Mouse (Mus musculus) left cerebral cortex, adult 18-20 months (tissue): ENCODE measurements around the gene Uvssa. TPM values are rescaled to one million over a fixed set of nuclear protein-coding genes. Genes with fewer than 3 reads are reported as not detected.

ENCODE experiments used
- DNase-seq, 2 experiments: peaks; one replicate each; pipeline ENCODE4 v3.0.0; 2021 to 2022; ENCODE audit warnings: low spot score in 2 of 2, mixed read lengths in 1 of 2
- total RNA-seq, 2 experiments: library from RNA; stranded (reverse); gene quantifications; 2 replicates each; pipeline ENCODE4 v1.2.3; 2021

Uvssa gene
- total RNA-seq, 2 experiments from 2014 or later = 5.6 to 5.9 TPM

DNA sequence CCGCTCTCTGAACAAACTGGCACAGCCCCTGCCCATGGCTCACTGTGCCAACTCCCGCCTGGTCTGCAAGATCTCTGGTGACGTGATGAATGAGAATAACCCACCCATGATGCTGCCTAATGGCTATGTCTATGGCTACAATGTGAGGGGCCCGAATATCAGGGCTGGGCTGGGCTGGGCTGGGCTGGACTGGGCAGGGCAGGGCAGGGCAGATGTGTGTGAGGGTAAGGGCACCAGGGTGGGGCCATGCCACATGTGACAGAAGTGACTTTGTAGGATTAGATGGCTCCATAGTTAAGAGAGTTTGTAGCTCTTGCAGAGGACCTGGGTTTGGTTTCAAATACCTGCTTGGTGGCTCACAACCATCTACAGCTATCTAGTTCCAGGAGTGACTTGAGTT lies 6.7 kb upstream of the Uvssa start:
- no peak for DNase-seq

DNA sequence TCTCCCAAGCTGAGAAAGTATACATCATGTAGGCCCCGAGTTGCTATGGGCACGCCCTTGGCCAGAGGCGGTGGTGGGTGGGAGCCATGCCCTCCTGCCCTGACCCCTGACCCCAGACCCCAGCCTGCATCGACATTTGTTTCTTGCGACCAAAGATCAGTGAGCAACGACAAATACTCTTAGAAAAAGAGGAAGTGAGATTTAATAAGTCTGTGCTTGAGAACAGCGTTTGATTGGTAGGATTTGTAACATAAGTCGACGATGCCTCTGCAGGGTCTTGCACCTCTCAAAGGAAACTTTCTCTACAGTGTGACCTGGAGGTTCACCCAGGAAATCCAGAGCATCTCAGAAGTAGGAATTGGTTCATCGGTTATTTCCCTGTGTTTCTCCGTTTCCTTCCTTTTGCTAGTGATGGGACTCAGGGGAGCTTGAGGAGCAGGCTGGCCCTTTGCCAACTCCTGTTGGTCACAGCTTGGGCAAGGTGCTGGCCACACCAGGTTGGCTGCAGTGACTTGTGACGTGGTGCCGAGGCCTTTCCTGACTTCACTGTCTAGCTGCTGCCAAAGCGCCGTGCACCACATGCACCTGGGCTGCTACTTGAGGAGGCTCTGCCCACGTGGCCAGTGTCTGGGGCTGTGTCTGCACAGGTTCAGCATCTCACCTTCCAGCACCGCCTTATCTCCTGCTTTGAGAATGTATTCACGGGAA lies 5.9 kb upstream of the Uvssa start:
- DNase-seq = no peak

DNA sequence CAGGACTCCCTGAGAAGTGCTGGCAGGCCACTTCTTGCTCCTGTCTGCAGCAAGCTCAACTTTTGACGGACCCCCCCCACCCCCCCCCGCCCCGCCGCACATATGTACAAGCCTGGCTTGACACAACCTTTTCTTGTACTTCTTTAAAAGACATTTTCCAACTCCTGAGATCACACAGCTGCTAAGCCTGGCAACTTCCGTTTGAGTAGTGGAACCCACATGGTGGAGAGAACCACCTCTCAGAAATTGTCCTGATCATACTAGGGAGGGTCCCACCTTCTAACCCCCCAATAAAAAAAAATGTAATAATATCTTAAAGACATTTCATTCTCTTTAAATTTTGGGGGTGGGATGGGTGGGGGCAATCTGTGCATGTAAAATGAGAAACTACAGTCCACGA lies 1.2 kb upstream of the Uvssa start:
- no peak for DNase-seq

DNA sequence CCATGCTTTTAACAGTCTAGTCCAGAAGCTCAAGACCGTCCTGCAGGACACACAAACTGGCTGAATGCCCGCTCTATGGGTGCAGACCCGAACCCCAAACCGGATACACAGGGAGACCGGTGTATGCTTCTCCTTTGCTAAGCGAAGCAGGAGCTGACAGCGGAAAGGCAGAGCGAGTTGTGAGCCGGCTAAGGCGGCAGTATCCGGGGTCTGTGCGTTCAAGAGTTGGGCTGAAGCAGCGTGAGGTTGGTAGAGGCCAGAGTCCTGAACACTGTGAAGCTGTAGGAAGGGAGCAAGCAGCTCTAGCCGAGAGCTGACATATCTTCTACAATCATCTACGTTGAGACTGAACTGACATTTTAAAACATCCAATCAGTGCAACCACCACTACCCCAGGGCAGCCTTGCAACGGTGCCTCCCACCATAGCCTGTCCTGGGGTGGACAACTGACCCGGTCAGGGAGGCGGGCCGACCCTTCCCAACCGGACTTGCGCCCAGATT lies 498 bp upstream of the Uvssa start:
- peak in 1 of 2 experiments; percentile 23 for DNase-seq

DNA sequence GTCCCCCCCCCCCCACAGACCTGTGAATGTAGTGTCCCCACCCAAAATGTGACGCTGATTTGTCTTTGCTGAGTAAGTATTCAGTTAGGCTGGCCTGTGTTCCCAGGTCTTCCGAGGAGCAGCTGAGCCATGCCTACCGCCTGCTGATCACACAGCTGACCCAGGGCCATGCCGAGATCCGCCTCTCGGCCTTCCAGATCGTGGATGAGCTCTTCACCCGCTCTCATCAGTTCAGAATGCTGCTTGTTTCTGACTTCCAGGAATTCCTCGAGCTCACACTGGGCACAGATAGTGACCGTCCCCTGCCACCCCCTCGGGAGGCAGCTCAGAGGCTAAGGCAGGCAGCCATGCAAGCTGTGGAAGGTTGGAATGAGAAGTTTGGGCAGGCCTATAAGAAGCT lies 9.2 kb downstream of the Uvssa start:
- DNase-seq = no peak

DNA sequence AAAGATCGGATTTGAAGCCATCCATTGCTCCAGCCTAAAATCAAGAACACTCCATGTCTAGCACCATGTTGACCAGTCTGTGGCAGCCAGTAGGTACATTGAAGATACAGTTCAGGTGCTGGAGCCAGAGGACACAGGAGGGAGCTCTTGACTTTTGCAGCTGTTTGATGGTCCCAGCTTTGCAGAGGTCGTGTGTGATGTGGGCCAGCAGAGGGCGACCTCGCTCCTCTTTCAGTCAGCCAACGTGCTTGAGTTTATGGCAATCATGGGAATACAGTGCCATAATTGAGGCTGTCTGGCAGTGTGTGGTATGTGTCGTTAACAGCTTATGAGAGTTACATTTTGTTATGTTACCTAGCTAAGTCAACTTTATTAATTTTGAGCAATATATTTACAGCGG lies 15.5 kb downstream of the Uvssa start:
- peak; percentile 81 to 86 for DNase-seq

DNA sequence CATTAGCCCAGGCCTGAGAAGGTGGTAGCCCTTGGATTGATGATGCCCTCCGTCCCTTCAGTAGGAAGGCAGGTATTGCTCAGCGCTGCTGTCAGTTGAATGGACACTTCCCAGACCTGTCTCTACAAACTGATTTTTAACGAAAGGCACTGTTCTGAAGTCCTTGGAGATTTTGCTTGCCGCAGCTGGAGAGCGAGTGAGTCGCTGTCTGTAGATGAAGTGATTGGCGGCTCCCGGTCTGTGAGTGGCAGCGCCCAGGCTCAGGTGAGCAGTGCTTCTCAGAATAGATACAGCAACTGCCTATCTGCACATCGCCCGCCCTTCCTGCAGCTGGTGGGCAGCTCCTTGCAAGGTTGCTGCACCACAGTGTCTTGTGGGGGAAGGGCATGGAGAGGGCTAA lies 17.3 kb downstream of the Uvssa start:
- no peak for DNase-seq

DNA sequence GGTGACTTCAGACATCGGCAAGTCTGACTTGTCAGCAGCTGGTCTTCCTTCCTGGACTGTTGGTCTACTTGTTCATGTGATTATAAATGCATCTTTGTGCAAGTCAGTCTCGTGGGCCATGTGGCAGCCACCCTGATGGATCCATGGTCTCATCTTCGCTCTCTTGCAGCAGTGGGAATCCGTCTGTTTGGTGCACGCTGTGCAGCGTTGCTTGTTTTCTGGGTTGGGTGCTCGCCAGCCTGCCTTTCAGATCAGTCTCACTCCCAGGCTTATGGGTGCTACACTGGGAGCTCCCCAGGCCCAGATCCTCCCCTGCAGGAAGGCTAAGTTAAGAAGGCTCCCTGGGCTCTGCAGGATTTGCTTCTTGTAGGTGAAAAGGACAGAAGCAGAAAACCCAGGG lies 18.5 kb downstream of the Uvssa start:
- DNase-seq = no peak

DNA sequence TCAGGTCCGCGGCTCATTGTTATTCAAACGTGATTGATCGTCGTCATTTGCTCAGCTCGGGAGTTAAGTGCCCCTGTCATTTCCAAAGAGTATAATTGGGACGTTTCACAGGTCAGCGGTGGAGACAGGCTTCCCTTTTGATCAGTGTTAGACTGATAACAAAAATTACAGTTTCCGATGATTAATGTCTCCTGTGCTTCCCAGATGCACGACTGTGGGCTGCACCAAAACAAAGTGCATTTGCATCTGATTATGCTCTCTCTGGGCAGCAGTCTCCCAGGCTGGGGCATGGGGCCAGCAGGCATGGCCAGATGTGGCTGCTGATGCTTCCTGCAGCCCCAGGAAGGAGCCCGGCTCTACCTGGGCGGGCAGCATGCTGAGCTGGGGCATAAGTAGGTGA lies 22.5 kb downstream of the Uvssa start:
- no peak for DNase-seq

DNA sequence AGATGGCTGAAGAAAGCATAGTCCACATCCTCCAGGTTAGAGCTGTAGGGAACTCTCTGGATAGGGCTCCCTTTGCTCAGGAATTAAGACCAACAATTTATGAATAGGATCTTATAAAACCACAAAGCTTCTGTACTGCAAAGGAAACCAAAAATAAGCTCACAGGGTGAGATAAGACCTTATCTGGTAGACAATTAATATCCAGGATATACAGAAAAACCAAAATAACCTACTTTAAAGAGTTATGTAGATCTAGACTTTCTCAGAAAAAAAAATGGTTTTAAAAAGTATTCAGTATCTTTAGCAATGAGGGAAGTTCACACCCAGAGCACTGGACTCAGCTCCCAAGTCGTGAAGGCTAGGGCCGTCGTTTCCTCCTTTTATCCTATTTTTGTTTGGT lies 42.0 kb downstream of the Uvssa start:
- DNase-seq = no peak

DNA sequence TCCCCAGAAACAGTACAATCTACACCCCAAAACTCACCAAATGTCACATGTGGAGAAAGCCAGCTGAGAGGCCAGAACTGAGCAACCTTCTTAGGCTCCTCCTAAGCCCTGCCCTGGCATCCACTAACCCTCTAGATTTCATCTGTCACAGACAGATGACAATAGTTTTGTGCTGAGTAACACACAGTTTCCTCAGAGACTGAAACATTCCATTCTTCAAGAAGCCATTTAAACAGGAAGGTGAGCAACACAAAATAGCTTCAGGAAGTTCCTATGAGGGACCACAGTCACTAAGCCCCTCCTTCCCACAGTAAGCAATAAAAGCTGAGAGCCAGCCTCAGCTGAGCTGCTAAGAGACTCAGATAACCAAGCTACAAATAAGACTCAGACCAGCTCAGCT lies 49.1 kb downstream of the Uvssa start:
- no peak for DNase-seq

DNA sequence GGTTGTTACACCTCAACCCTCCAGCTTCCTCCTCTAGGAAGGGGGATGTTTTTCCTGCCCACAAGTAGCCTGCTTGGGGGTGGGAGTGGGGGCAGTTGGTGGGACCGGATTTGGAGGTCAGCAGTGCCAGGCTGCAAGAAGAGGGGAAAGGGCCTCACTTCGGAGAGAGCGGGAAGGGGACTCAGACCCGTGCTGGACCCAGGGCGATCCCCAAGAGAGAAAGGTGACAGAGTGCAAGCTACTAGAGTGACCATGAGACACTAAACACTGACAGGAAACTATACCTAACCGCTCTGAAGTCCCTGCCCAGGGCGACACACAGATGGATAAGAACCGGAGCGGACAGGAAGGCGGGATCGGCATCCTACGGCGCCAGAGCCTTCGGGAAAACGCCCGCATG lies 51.8 kb downstream of the Uvssa start:
- DNase-seq = no peak

DNA sequence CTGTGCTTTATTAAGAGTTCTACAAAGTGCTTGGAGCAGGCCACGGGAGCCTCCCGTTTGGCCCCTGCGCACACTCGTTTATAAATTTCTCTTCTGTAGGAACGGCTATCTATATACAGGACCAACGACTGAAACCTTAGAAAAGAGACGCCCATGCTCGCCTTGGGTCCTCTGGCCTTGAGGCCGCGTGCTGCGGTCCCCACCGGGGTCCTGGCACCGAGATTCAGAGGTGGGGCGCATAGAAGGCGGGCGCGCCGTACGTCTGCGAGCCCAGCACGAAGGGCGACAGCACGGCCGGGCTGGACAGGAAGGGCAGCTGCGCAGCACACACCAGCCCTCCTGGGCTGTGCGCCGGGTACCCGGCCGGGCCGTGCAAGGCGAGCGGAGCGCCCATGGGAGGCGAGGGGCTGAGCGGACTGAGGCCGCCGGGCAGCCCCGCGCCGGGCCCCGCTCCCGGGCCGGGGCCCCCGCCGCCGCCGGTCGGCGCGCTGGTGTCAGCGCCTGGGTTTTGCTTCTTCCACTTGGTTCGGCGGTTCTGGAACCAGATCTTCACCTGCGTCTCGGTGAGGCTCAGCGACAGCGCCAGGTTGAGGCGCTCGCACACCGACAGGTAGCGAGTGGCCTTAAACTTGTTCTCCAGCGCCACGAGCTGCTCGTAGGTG lies 52.3 kb downstream of the Uvssa start:
- no peak for DNase-seq

DNA sequence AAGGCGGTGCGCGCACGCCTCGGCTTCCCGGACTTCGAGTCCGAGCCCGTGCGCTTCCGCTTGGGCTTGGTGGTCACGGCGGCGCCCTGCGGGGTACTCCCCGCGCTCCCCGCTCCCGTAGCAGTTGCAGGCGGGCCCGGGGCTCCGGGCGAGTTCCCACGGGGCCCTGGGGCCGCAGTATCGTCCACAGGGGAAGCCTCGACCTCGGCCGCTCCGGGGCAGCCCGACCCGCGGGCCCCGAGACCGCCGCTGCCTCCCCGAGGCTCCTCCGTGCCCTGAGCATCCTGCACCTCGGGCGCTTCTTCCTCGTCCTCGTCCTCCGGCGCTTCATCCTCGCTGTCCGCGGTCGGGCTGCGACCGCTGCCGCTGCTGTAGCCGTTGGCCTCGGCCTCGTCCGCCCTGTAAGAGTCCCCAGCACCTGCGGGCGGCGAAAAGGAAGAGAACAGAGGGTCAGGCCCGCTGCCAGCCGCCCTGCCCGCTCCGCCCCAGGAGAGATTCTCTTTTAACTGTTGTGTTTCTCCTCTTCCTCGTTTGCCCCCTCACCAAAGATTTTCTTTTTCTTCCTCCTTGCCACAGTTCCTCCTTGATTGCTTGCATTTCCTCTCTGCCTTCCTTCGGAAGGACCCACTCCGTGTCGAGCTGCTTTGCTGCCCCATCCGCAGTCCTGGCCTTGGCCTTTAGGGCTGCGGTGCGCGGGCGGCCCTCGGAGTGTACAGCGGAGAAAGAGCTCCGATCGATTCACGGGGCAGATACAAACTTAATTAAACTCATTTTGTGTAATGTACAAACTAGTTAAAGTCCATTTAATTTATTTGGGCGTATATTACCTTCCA lies 53.0 kb downstream of the Uvssa start:
- DNase-seq = no peak

DNA sequence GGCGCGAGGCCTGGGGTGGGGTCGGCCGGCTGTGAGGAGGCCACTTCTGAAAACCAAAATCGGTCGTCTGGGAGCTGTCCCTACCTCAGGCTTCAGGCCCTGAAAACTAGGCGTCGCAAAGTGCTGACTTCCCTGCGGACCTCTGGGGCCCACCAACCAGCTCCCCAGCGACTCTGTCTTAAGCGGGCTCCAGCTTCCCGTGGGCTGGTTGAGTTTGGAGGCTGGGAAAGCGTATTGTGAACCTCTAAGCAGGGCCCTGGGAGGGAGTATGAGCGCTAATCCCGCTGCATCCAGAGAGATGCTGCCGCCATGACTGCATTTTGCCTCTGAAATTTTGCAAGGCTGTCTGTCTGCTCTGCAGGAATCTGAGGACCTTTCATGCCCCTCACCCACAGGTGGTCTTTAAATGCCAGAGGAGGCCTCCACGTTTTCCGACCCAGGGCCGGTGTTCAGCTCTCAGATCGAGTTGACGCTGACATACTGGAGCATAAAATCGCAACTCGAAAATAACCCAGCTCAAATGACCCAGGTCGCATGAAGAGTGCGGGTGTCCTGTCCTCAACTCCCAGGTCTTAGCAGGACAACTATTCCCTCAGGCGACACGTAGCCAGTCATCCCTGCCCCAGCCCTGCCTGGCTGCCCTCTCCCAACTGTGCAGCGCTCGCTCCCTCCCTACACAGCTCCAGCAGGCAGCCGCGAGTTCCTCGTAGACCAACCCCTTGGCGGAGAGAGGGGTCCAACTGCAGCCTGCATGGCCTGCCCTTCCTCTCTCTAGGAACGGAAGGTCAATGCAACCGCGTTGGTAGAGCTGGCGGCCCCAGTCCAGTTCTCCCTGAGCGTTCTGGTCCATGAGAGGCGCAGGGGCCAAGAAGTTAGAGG lies 53.9 kb downstream of the Uvssa start:
- no peak for DNase-seq

DNA sequence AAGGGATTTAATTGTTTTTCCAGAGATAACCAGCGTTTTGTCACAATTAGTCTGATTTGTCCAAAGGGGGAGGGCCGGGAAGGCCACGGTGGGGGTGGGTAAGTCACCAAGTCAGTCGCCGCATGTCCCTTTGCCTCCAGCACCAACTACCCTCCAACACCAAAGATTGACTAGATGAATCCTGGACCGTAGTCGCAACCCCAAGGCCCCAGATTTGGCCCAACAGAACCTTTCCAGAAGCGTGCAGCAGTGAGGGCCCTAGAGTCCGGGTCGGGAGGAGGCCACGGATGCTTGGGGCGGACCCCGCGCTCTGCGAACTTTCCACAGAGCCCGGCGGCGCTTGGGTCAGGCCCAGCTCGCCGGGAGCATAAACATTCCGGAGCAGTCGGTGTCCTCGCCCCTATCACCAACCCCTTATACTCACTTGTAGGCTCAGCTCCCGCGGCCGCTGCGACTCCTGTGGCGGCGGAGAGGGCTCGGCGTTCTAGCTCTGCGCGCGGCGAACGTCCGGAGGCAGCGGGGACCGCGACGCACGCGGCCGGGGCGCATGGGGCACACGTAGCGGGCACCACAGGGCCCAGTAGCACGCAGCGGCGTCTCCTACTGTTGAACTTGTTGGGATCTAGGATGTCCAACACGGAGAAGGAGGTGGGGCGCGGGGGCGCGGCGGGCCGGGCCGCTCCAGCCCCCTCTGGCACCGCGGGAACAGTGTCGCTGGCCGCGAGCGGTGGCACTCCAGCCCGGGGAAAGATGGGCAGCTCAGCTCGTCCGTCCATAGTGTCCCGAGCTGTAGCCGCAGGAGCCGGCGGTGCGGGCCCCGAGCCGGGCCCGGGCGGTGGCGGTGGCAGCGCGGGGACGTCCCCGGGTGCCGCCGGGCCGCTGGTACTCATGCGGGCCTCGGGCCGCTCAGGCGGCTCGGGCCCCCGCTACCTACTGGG lies 55.1 kb downstream of the Uvssa start, which contains the start of gene Nkx1-1:
Gene Nkx1-1 (minus strand): TSS at position 776 of the 938 bp plus-strand sequence.
- no peak for DNase-seq

DNA sequence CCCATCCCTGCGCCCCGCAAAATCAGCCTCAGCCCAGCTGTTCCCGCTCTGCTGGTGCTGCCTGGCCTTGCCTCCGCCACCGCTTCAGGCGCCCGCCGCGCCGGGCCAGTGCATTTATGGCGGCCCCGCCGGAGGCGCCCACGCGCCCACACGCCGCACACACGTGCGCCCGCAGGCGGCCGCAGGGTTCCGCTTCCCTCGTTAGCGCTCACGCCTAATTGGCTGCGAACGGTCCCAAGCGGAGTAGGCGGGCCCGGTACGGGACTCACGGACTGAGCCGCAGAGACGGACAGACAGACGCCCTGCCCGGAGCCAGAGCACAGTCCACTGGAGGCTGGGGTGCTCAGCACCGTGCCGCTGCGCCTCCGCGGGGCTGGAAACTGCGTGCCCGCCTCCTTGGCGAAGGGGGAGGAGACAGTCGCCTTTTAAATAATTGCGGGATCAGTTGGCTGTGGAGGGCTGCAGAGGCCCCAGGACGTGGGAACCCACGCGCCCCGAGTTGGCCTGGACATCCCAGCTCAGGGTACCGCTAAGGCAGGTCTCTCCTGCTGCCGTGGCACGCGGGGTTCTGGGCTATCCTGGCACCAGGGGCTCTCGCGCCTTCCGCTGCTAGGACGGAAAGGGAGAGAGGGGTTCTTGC lies 55.9 kb downstream of the Uvssa start:
- DNase-seq = peak in 1 of 2 experiments; percentile 6

DNA sequence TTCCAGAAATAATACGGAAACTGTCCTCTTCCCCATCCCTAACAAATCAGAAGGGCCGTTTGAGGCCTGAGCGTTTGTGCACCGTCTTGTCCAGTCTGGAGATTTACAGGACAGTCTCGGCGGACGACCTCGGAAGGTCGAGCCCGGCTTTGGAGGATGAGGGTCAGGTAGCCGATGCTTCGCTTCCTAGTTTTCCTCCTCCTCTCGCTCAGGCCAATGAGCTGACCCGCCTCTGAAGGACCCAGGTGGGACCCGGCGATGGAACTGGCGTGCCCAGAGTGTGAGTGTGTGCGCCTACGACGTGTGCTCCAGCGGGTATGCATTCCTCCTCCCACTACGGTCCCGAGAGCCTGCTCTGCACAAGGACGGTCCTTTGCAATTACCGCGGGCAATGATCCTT lies 56.8 kb downstream of the Uvssa start:
- no peak for DNase-seq

DNA sequence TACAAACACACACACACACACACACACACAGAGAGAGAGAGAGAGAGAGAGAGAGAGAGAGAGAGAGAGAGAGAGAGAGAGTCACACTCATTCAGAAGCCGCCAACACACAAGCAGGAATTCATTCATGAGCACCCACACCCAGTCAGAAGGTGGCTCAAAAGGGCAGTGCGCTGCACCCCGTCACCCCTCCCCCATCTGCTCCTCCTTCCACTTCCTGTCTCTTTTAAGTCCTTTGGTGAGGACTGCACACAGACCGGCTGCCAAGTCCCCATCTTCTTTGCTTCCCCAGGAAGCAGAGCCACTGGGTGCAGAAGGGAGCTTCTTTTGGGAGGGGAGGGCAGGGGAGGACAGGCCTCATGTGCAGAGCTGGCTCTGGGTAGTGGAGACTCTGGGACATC lies 57.6 kb downstream of the Uvssa start:
- DNase-seq = no peak
